Mouse (Mus musculus) brain, adult 10 weeks (tissue): ENCODE results near the gene Slc43a3. TPM values are rescaled to one million over a fixed set of nuclear protein-coding genes. Genes with fewer than 3 reads are reported as not detected.

Experiments used
- polyA plus RNA-seq: library from polyadenylated mRNA; stranded (reverse); fragments of 350-450 nt; fragmentation: Illumina TruSeq; extraction: RNeasy Lipid Tissue Mini Kit (QIAGEN cat#74804); gene quantifications from one replicate; pipeline ENCODE4 v1.2.3, GENCODE M21; 2015; ENCODE audit warnings: low read depth, low replicate concordance

Gene Slc43a3
- polyA plus RNA-seq, result 1.1 TPM

GRCm38 (mm10) chr2:84936474-84937429 lies at the start of gene Slc43a3:
Gene Slc43a3, plus strand, starts transcription at chr2:84936579.

GRCm38 (mm10) chr2:84980188-84980587 lies 43.8 kb downstream of the Slc43a3 start, which contains the start of gene Prg2:
Gene Prg2, plus strand, starts transcription at chr2:84980461.

GRCm38 (mm10) chr2:84987930-84988329 lies 51.6 kb downstream of the Slc43a3 start, which contains the start of gene Prg3:
Gene Prg3, plus strand, starts transcription at chr2:84988215.

Other genes starting within 250 kb of the Slc43a3 start
- 32.1 TPM for gene Zdhhc5, start 221.4 kb upstream of the Slc43a3 start, polyA plus RNA-seq
- gene Clp1, start 209.2 kb upstream of the Slc43a3 start, polyA plus RNA-seq, result 10.1 TPM
- gene Ypel4, start 202.5 kb upstream of the Slc43a3 start, polyA plus RNA-seq, result 87.0 TPM
- gene Gm19426, start 192.9 kb upstream of the Slc43a3 start, polyA plus RNA-seq, result 0.74 TPM
- 9.7 TPM for gene Serping1, start 161.1 kb upstream of the Slc43a3 start, polyA plus RNA-seq
- 10.6 TPM for gene Ube2l6, start 137.8 kb upstream of the Slc43a3 start, polyA plus RNA-seq
- gene Smtnl1, start 113.9 kb upstream of the Slc43a3 start, polyA plus RNA-seq, result not detected
- 96.8 TPM for gene Timm10, start 109.6 kb upstream of the Slc43a3 start, polyA plus RNA-seq
- gene Slc43a1, start 97.7 kb upstream of the Slc43a3 start, polyA plus RNA-seq, result not detected
- 36.4 TPM for gene Rtn4rl2, start 49.9 kb upstream of the Slc43a3 start, polyA plus RNA-seq
- not detected for gene Prg2, start 43.9 kb downstream of the Slc43a3 start, polyA plus RNA-seq
- not detected for gene Prg3, start 51.6 kb downstream of the Slc43a3 start, polyA plus RNA-seq
- 93.8 TPM for gene Ssrp1, start 100.7 kb downstream of the Slc43a3 start, polyA plus RNA-seq
- 2.0 TPM for gene P2rx3, start 100.9 kb downstream of the Slc43a3 start, polyA plus RNA-seq
- 39.5 TPM for gene Tnks1bp1, start 111.4 kb downstream of the Slc43a3 start, polyA plus RNA-seq
- 0.12 TPM for gene Aplnr, start 199.6 kb downstream of the Slc43a3 start, polyA plus RNA-seq